Comparison of ENCODE assay signal across 8 mouse cellular contexts in genomic region chr7:35118841-35119413, GRCm38 (mm10). TPM values are rescaled to one million over a fixed set of nuclear protein-coding genes. Genes with fewer than 3 reads are reported as not detected.
DNase-seq lines count a peak whose midpoint lies in the region; ATAC-seq and TF ChIP-seq lines count a peak whose summit lies in the region.

TSS of gene Cebpa (plus strand) at chr7:35119293.

- H3K27ac ChIP-seq in ES-Bruce4 (ENCODE audit: insufficient read depth, low read length): no peak within 1 kb of the TSS
- no peak within 1 kb of the TSS for H3K27ac ChIP-seq in forebrain, postnatal 0 days (ENCODE audit: low read depth, low read length)
- H3K27ac ChIP-seq in layer of hippocampus, adult 2 months: peak within 1 kb of the TSS; percentile 93
- H3K27ac ChIP-seq in neural tube, embryonic 15.5 days (replicated peaks): peak within 1 kb of the TSS; percentile 65

- under 1% methylated on average over 50 of the region's 50 CpGs for WGBS in forebrain, postnatal 0 days
- under 1% methylated on average over 50 of the region's 50 CpGs for WGBS in lung, adult 2 months
- WGBS in neural tube, embryonic 15.5 days: 0% methylated on average over 49 of the region's 50 CpGs

- H3K4me2 ChIP-seq in forebrain, postnatal 0 days (ENCODE audit: low read depth): peak within 1 kb of the TSS; percentile 98
- H3K4me2 ChIP-seq in neural tube, embryonic 15.5 days: peak within 1 kb of the TSS; percentile 100

- H3K9me3 ChIP-seq in ES-Bruce4 (replicated peaks; ENCODE audit: control insufficient read depth, insufficient read depth, low read length, poor library complexity, severe bottlenecking): no peaks in the 10 kb centered on the region
- no peaks in the 10 kb centered on the region for H3K9me3 ChIP-seq in forebrain, postnatal 0 days (ENCODE audit: low read length)
- no peaks in the 10 kb centered on the region for H3K9me3 ChIP-seq in neural tube, embryonic 15.5 days (replicated peaks)

- intact Hi-C loops in heart, postnatal 36 days (cut with DNase I): loop anchor here (1.0 to 5.0 kb wide), 4 partner anchors 38 to 143 kb away; partner anchors contain the start of gene Cebpg

- TF ChIP-seq EP300 in ES-Bruce4 (IDR thresholded peaks at IDR 0.05; ENCODE audit: insufficient read depth, low read depth, low read length): no peak; the same call in 1 of the 2 replicates

- peak; percentile 67 for TF ChIP-seq CTCF in ES-Bruce4 (IDR thresholded peaks at IDR 0.05; ENCODE audit: low read depth, low read length)
- TF ChIP-seq CTCF in forebrain, postnatal 0 days (IDR thresholded peaks at IDR 0.05; ENCODE audit: low read depth): peak; percentile 87
- peak; percentile 85 for TF ChIP-seq CTCF in layer of hippocampus, adult 2 months (conservative IDR thresholded peaks at IDR 0.05)
- peak; percentile 73 for TF ChIP-seq CTCF in lung, adult 2 months (IDR thresholded peaks at IDR 0.05; ENCODE audit: insufficient read depth, low read length)

- H3K36me3 ChIP-seq in ES-Bruce4 (ENCODE audit: control insufficient read depth, insufficient read depth, low read length, poor library complexity, severe bottlenecking): no peaks in the 10 kb centered on the region
- H3K36me3 ChIP-seq in forebrain, postnatal 0 days (ENCODE audit: insufficient read depth): no peaks in the 10 kb centered on the region
- H3K36me3 ChIP-seq in neural tube, embryonic 15.5 days: no peaks in the 10 kb centered on the region

- peaks cover 28% of the 10 kb centered on the region for H3K27me3 ChIP-seq in ES-Bruce4 (ENCODE audit: control insufficient read depth, insufficient read depth, low read length, poor library complexity, severe bottlenecking)
- peaks cover 54% of the 10 kb centered on the region for H3K27me3 ChIP-seq in forebrain, postnatal 0 days (ENCODE audit: insufficient read depth, low read length)
- H3K27me3 ChIP-seq in neural tube, embryonic 15.5 days (replicated peaks): peaks cover 60% of the 10 kb centered on the region

- no peak for TF ChIP-seq POLR2A in ES-Bruce4 (IDR thresholded peaks at IDR 0.05; ENCODE audit: insufficient read depth, low read length)
- peak; percentile 94 for TF ChIP-seq POLR2A in lung, adult 2 months (IDR thresholded peaks at IDR 0.05; ENCODE audit: borderline replicate concordance, extremely low read depth, low read depth, low read length)

- no peaks in the 10 kb centered on the region for H3K4me1 ChIP-seq in ES-Bruce4 (ENCODE audit: control insufficient read depth, insufficient read depth, low read length)
- H3K4me1 ChIP-seq in forebrain, postnatal 0 days (ENCODE audit: insufficient read depth): peaks cover 7% of the 10 kb centered on the region; the same call in 1 of the 2 replicates
- H3K4me1 ChIP-seq in lung, adult 2 months (ENCODE audit: control insufficient read depth, insufficient read depth, low read length): no peaks in the 10 kb centered on the region; the same call in 1 of the 2 replicates
- peaks cover 43% of the 10 kb centered on the region for H3K4me1 ChIP-seq in neural tube, embryonic 15.5 days

- peak within 1 kb of the TSS; percentile 82 for H3K9ac ChIP-seq in ES-Bruce4 (ENCODE audit: low read depth, poor library complexity, severe bottlenecking)
- H3K9ac ChIP-seq in forebrain, postnatal 0 days: peak within 1 kb of the TSS; percentile 36
- peak within 1 kb of the TSS; percentile 56 for H3K9ac ChIP-seq in neural tube, embryonic 15.5 days (replicated peaks)

- DNase-seq in cerebellum, adult 11 months: peak; percentile 80
- peak; percentile 92 for DNase-seq in forebrain, postnatal 0 days
- peak; percentile 98 for DNase-seq in heart, postnatal 36 days
- peak; percentile 92 to 95 for DNase-seq in layer of hippocampus, adult 2 months (ENCODE audit: low spot score in 2 of 2)
- peak; percentile 98 for DNase-seq in lung, adult 2 months
- peak; percentile 97 for DNase-seq in testis, postnatal 10 days (ENCODE audit: low spot score)

- ATAC-seq in forebrain, postnatal 0 days: peak; percentile 94
- peak; percentile 92 for ATAC-seq in neural tube, embryonic 15.5 days (ENCODE audit: low FRiP score)

- peak within 1 kb of the TSS; percentile 65 for H3K4me3 ChIP-seq in ES-Bruce4 (ENCODE audit: low read depth, low read length)
- peak within 1 kb of the TSS; percentile 55 for H3K4me3 ChIP-seq in forebrain, postnatal 0 days (ENCODE audit: low read depth, low read length)
- H3K4me3 ChIP-seq in layer of hippocampus, adult 2 months: peak within 1 kb of the TSS; percentile 76
- H3K4me3 ChIP-seq in lung, adult 2 months (replicated peaks; ENCODE audit: extremely low read depth, low read depth, low read length): peak within 1 kb of the TSS; percentile 91
- H3K4me3 ChIP-seq in neural tube, embryonic 15.5 days (replicated peaks): peak within 1 kb of the TSS; percentile 53

RNA-seq across cellular contexts. Expression of gene Cebpa, which starts in this region (rescaled TPM):
- 1.7 TPM in 2 replicates for polyA plus RNA-seq in ES-Bruce4 (2011; ENCODE audit: insufficient read depth, insufficient read length, low read depth, missing spikeins)
- 3.6 and 5.0 TPM in 2 replicates for total RNA-seq in forebrain, postnatal 0 days (2014; rRNA removed)
- polyA plus RNA-seq in forebrain, postnatal 0 days (2015; fragmentation: Nextera tagmentation; extraction: Ambion mirVana): 0.80 and 0.93 TPM in 2 replicates
- 1 to 10 TPM; 4.5 to 9.4 TPM for total RNA-seq in heart, postnatal 36 days (2021)
- total RNA-seq in layer of hippocampus, adult 2 months (2021): 10 to 100 TPM; 16.6 to 18.0 TPM
- polyA plus RNA-seq in lung, adult 2 months (2012; rRNA removed): 148 and 282 TPM in 2 replicates
- polyA plus RNA-seq in neural tube, embryonic 15.5 days (2015; fragmentation: Nextera tagmentation; extraction: Ambion mirVana): 0.74 and 1.9 TPM in 2 replicates

Comparison
In these comparisons a context has a peak if more than half of its experiments do, and no peak if none do; other contexts are left out.
1. RNA of gene Cebpa (polyA plus RNA-seq): 148 to 282 TPM in lung, adult 2 months; 1.7 TPM in ES-Bruce4, 0.80 to 0.93 TPM in forebrain, postnatal 0 days and 0.74 to 1.9 TPM in neural tube, embryonic 15.5 days; every median in the first group is over 10 times any median in the second.
2. H3K27ac ChIP-seq: peak in layer of hippocampus, adult 2 months (single experiment) and neural tube, embryonic 15.5 days (single experiment); none in ES-Bruce4 (single experiment) and forebrain, postnatal 0 days (single experiment).
3. Peak in every context shown above with its lines, with median percentiles within 50 percentile points of each other: H3K4me3 ChIP-seq, H3K9ac ChIP-seq, CTCF ChIP-seq and DNase-seq.